Mouse (Mus musculus): ENCODE results near the gene Disc1.

DNA sequence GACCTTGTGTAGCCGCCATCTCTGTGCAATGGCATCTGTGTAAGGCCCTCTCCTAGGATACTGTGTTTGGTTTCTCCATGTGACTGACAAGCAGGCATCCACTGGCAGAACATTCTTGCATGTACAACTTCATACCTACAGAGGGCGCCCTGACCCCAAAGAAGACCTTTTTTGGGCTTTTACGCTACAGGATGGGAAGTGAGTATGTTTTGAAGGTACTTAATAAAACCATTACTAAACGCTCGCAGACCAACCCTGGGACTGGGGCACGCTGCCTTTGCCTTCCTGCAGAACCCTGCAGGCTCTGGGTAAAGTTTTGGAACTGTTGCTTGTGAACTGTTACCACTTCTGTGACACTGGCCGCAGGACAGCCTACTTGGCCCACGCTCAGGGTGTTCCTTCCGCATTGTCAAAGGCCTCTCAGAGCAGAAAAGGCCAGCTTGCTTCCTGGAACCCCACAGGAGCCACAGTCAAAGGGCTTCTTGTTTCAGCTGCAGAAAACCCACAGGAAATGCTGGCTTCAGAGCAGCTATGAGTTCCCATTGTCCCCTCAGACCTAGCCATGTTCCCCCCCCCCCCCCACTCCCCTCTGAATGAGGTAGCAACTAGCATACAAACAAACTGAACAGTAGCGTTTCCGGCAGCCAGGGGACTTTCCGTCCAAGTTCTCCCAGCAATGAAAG is 13.1 kb downstream of the Disc1 start:
- TF ChIP-seq CTCF (IDR thresholded peaks at IDR 0.05; ENCODE audit: extremely low read depth, insufficient read depth, insufficient read length, insufficient replicate concordance) (peak; percentile 39; the same call in 1 of the 2 replicates), POLR2A (IDR thresholded peaks at IDR 0.05; ENCODE audit: low read depth, low read length) (no peak; the same call in 1 of the 2 replicates)
